Mouse (Mus musculus) liver, embryonic 13.5 days (tissue): ENCODE measurements at regions not wholly inside any gene's neighbourhood (a gene's known extent, or its start where the extent isn't known, plus 50 kb on each side); places are given as distances from the start of the nearest gene placed in this dataset.

Source experiments
- ATAC-seq: fragments of 200-750 bp; cut with Nextera tagmentation; 2 replicates; pipeline ENCODE4 v1.8.0; 2017; ENCODE audit warnings: low read depth, mild to moderate bottlenecking, moderate number of reproducible peaks, moderate library complexity
- DNase-seq: peaks from one replicate; pipeline ENCODE4 v3.0.0; 2022
- H3K27ac ChIP-seq: fragments of 300-500 bp; sonication (generic); 2 replicates; pipeline ENCODE4 v1.5.1; 2015; ENCODE audit warnings: moderate library complexity, mild to moderate bottlenecking, inconsistent platforms
- H3K27me3 ChIP-seq: fragments of 300-500 bp; sonication (generic); 2 replicates; pipeline ENCODE4 v1.6.1; 2015; ENCODE audit warnings: mild to moderate bottlenecking, inconsistent platforms
- H3K36me3 ChIP-seq: fragments of 300-500 bp; sonication (generic); 2 replicates; pipeline ENCODE4 v1.6.1; 2015; ENCODE audit warnings: mild to moderate bottlenecking, inconsistent platforms
- H3K4me1 ChIP-seq: fragments of 300-500 bp; sonication (generic); replicated peaks from 2 replicates; pipeline ENCODE4 v1.6.1; 2015; ENCODE audit warnings: inconsistent platforms
- H3K4me2 ChIP-seq: fragments of 300-500 bp; sonication (generic); 2 replicates; pipeline ENCODE4 v1.6.1; 2015; ENCODE audit warnings: inconsistent platforms, mild to moderate bottlenecking, moderate library complexity
- H3K4me3 ChIP-seq: fragments of 300-500 bp; sonication (generic); replicated peaks from 2 replicates; pipeline ENCODE4 v1.5.1; 2015; ENCODE audit warnings: mild to moderate bottlenecking, inconsistent platforms
- H3K9ac ChIP-seq: fragments of 300-500 bp; sonication (generic); 2 replicates; pipeline ENCODE4 v1.6.1; 2015; ENCODE audit warnings: mild to moderate bottlenecking, inconsistent platforms
- H3K9me3 ChIP-seq: fragments of 300-500 bp; sonication (generic); replicated peaks from 2 replicates; pipeline ENCODE4 v1.6.1; 2016; ENCODE audit warnings: inconsistent platforms
- WGBS: fragments of 180-500 bp; shearing (Covaris S2); methylation state at CpG from one replicate; pipeline ENCODE4 v1.1.7; 2015; ENCODE audit not compliant: insufficient replicate concordance; 5-methylcytosine and 5-hydroxymethylcytosine counted together

GRCm38 (mm10) chr8:9152313-9152925, 462.1 kb upstream of the Arglu1 start:
- DNase-seq = no peak

GRCm38 (mm10) chr8:9144362-9144761, 454.0 kb upstream of the Arglu1 start:
- Histone ChIP-seq H3K4me2 (no peak overlapping the region), H3K4me3 (no peak overlapping the region), H3K4me1 (no peaks in the 10 kb centered on the region), H3K36me3 (no peaks in the 10 kb centered on the region), H3K9ac (no peak overlapping the region), H3K9me3 (no peaks in the 10 kb centered on the region), H3K27ac (no peak overlapping the region), H3K27me3 (no peaks in the 10 kb centered on the region)
- DNase-seq (no peak), ATAC-seq (no peak)
- WGBS = 75% methylated on average over 3 of the region's 3 CpGs

More at GRCm38 (mm10) chr8:9152313-9152925, 462.1 kb upstream of the Arglu1 start:
- WGBS = 48% methylated on average over 20 of the region's 20 CpGs
- Histone ChIP-seq H3K9ac (no peak overlapping the region), H3K36me3 (no peaks in the 10 kb centered on the region), H3K4me3 (no peak overlapping the region), H3K9me3 (no peaks in the 10 kb centered on the region), H3K4me1 (peaks cover 9% of the 10 kb centered on the region; the same call in 1 of the 2 replicates), H3K27me3 (no peaks in the 10 kb centered on the region), H3K4me2 (0 out of 2 replicates have a peak overlapping the region, but pooled peaks have one; percentile 0), H3K27ac (no peak overlapping the region)
- ATAC-seq = no peak

GRCm38 (mm10) chr8:9139781-9140180, 449.5 kb upstream of the Arglu1 start:
- Histone ChIP-seq H3K27me3 (no peaks in the 10 kb centered on the region), H3K36me3 (no peaks in the 10 kb centered on the region), H3K4me2 (no peak overlapping the region), H3K4me1 (no peaks in the 10 kb centered on the region), H3K9ac (no peak overlapping the region), H3K9me3 (no peaks in the 10 kb centered on the region), H3K27ac (no peak overlapping the region), H3K4me3 (no peak overlapping the region)
- no peak for ATAC-seq
- DNase-seq = no peak
- WGBS = 45% methylated on average over 3 of the region's 3 CpGs

GRCm38 (mm10) chr8:9139059-9139620, 448.8 kb upstream of the Arglu1 start:
- ATAC-seq (no peak), DNase-seq (no peak)

GRCm38 (mm10) chr8:9133758-9134157, 443.4 kb upstream of the Arglu1 start:
- no peak overlapping the region for H3K4me2 ChIP-seq
- ATAC-seq = no peak
- WGBS = 43% methylated on average over 7 of the region's 7 CpGs

More at GRCm38 (mm10) chr8:9139059-9139620, 448.8 kb upstream of the Arglu1 start:
- no peak overlapping the region for H3K27ac ChIP-seq
- no peak overlapping the region for H3K4me2 ChIP-seq
- no peak overlapping the region for H3K9ac ChIP-seq
- no peak overlapping the region for H3K4me3 ChIP-seq
- 50% methylated on average over 3 of the region's 3 CpGs for WGBS
- H3K4me1 ChIP-seq = no peaks in the 10 kb centered on the region
- no peaks in the 10 kb centered on the region for H3K27me3 ChIP-seq
- H3K9me3 ChIP-seq = no peaks in the 10 kb centered on the region
- no peaks in the 10 kb centered on the region for H3K36me3 ChIP-seq

GRCm38 (mm10) chr8:9132612-9133218, 442.4 kb upstream of the Arglu1 start:
- Histone ChIP-seq H3K9ac (no peak overlapping the region), H3K27ac (no peak overlapping the region), H3K9me3 (no peaks in the 10 kb centered on the region), H3K4me2 (no peak overlapping the region), H3K36me3 (no peaks in the 10 kb centered on the region), H3K4me3 (no peak overlapping the region), H3K4me1 (no peaks in the 10 kb centered on the region), H3K27me3 (no peaks in the 10 kb centered on the region)
- 53% methylated on average over 5 of the region's 5 CpGs for WGBS
- ATAC-seq = no peak
- DNase-seq = no peak

More at GRCm38 (mm10) chr8:9133758-9134157, 443.4 kb upstream of the Arglu1 start:
- Histone ChIP-seq H3K4me1 (no peaks in the 10 kb centered on the region), H3K36me3 (no peaks in the 10 kb centered on the region), H3K9me3 (no peaks in the 10 kb centered on the region), H3K27me3 (no peaks in the 10 kb centered on the region), H3K4me3 (no peak overlapping the region), H3K9ac (no peak overlapping the region), H3K27ac (no peak overlapping the region)
- no peak for DNase-seq

- Histone ChIP-seq H3K4me2 (no peak overlapping the region), H3K4me1 (no peaks in the 10 kb centered on the region), H3K9me3 (no peaks in the 10 kb centered on the region), H3K36me3 (no peaks in the 10 kb centered on the region), H3K4me3 (no peak overlapping the region), H3K27me3 (no peaks in the 10 kb centered on the region), H3K27ac (no peak overlapping the region), H3K9ac (no peak overlapping the region)
- 64% methylated on average over 4 of the region's 4 CpGs for WGBS
- DNase-seq (no peak), ATAC-seq (no peak)
These were observed 440.9 kb upstream of the Arglu1 start for GRCm38 (mm10) chr8:9131249-9131648.

- H3K9me3 ChIP-seq = no peaks in the 10 kb centered on the region
- ATAC-seq (no peak), DNase-seq (no peak)
- H3K4me2 ChIP-seq = no peak overlapping the region
- H3K4me1 ChIP-seq = no peaks in the 10 kb centered on the region
- 61% methylated on average over 4 of the region's 4 CpGs for WGBS
- no peak overlapping the region for H3K4me3 ChIP-seq
- H3K27me3 ChIP-seq = no peaks in the 10 kb centered on the region
- H3K27ac ChIP-seq = no peak overlapping the region
- H3K9ac ChIP-seq = no peak overlapping the region
- H3K36me3 ChIP-seq = no peaks in the 10 kb centered on the region
These were observed 434.2 kb upstream of the Arglu1 start for GRCm38 (mm10) chr8:9124503-9124902.

GRCm38 (mm10) chr8:9117809-9118737, 427.8 kb upstream of the Arglu1 start:
- no peaks in the 10 kb centered on the region for H3K4me1 ChIP-seq
- H3K4me3 ChIP-seq = no peak overlapping the region
- H3K27me3 ChIP-seq = no peaks in the 10 kb centered on the region
- no peaks in the 10 kb centered on the region for H3K9me3 ChIP-seq
- H3K27ac ChIP-seq = no peak overlapping the region
- H3K9ac ChIP-seq = no peak overlapping the region
- ATAC-seq (no peak), DNase-seq (no peak)
- 77% methylated on average over 27 of the region's 27 CpGs for WGBS
- H3K4me2 ChIP-seq = no peak overlapping the region
- H3K36me3 ChIP-seq = no peaks in the 10 kb centered on the region

- no peak for ATAC-seq
- no peak for DNase-seq
These were observed 405.7 kb upstream of the Arglu1 start for GRCm38 (mm10) chr8:9095980-9096379.

GRCm38 (mm10) chr8:9094002-9094401, 403.7 kb upstream of the Arglu1 start:
- peaks cover 4% of the 10 kb centered on the region; the same call in 1 of the 2 replicates for H3K4me1 ChIP-seq
- H3K4me3 ChIP-seq = no peak overlapping the region
- no peaks in the 10 kb centered on the region for H3K9me3 ChIP-seq
- H3K27me3 ChIP-seq = no peaks in the 10 kb centered on the region
- no peak for DNase-seq
- H3K9ac ChIP-seq = no peak overlapping the region
- ATAC-seq = no peak
- no peak overlapping the region for H3K4me2 ChIP-seq
- H3K36me3 ChIP-seq = no peaks in the 10 kb centered on the region
- H3K27ac ChIP-seq = no peak overlapping the region
- 39% methylated on average over 9 of the region's 9 CpGs for WGBS

More at GRCm38 (mm10) chr8:9095980-9096379, 405.7 kb upstream of the Arglu1 start:
- no peaks in the 10 kb centered on the region for H3K27me3 ChIP-seq
- no peak overlapping the region for H3K27ac ChIP-seq
- H3K9ac ChIP-seq = no peak overlapping the region
- peaks cover 4% of the 10 kb centered on the region; the same call in 1 of the 2 replicates for H3K4me1 ChIP-seq
- WGBS = 17% methylated on average over 5 of the region's 5 CpGs
- H3K4me2 ChIP-seq = no peak overlapping the region
- H3K9me3 ChIP-seq = no peaks in the 10 kb centered on the region
- no peak overlapping the region for H3K4me3 ChIP-seq
- no peaks in the 10 kb centered on the region for H3K36me3 ChIP-seq
